9 mouse cellular contexts compared by ENCODE assay signal in genomic region chr8:108867482-108868258, GRCm38 (mm10).
DNase-seq lines count a peak whose midpoint lies in the region; ATAC-seq and TF ChIP-seq lines count a peak whose summit lies in the region.
"Had no signal": no experiment of that assay in that cellular context is flagged by ENCODE, and none has a peak within 500 bp of the region (broad histone marks: within the 10 kb centered on the region; RNA-seq: fewer than 3 reads in every experiment).

No protein-coding gene starts in this region.

- no peak overlapping the region for H3K9ac ChIP-seq in kidney, postnatal 0 days (ENCODE audit: low read depth, low read length)
- H3K9ac ChIP-seq in lung, postnatal 0 days (replicated peaks; ENCODE audit: low read depth): no peak overlapping the region
- no peak overlapping the region for H3K9ac ChIP-seq in forebrain, embryonic 13.5 days
- H3K9ac ChIP-seq: embryonic facial prominence, embryonic 12.5 days had no signal

- WGBS in kidney, postnatal 0 days: 65% methylated on average over 13 of the region's 13 CpGs
- WGBS in lung, postnatal 0 days: 57% methylated on average over 13 of the region's 13 CpGs
- 73% methylated on average over 13 of the region's 13 CpGs for WGBS in forebrain, embryonic 13.5 days

- H3K36me3 ChIP-seq in kidney, postnatal 0 days (ENCODE audit: insufficient read depth, low read length): no peaks in the 10 kb centered on the region
- no peaks in the 10 kb centered on the region for H3K36me3 ChIP-seq in lung, postnatal 0 days (ENCODE audit: insufficient read depth, low read length)
- H3K36me3 ChIP-seq in forebrain, embryonic 13.5 days (ENCODE audit: poor library complexity, severe bottlenecking): no peaks in the 10 kb centered on the region
- H3K36me3 ChIP-seq: embryonic facial prominence, embryonic 12.5 days had no signal

- no peak overlapping the region for H3K27ac ChIP-seq in kidney, postnatal 0 days
- H3K27ac ChIP-seq in lung, postnatal 0 days (ENCODE audit: low read length): peak overlapping the region; percentile 51
- H3K27ac ChIP-seq in forebrain, embryonic 13.5 days: no peak overlapping the region
- H3K27ac ChIP-seq: embryonic facial prominence, embryonic 12.5 days had no signal

- ATAC-seq in kidney, postnatal 0 days (replicated peaks; ENCODE audit: low FRiP score, low read depth): peak; percentile 31; the same call in 1 of the 2 replicates
- peak; percentile 84 for ATAC-seq in lung, postnatal 0 days
- no peak for ATAC-seq in forebrain, embryonic 13.5 days

- peaks cover 19% of the 10 kb centered on the region for H3K4me1 ChIP-seq in kidney, postnatal 0 days (replicated peaks; ENCODE audit: insufficient read depth, low read length)
- H3K4me1 ChIP-seq in lung, postnatal 0 days (ENCODE audit: insufficient read depth, low read depth, low read length): peaks cover 19% of the 10 kb centered on the region; the same call in 1 of the 2 replicates
- peaks cover 13% of the 10 kb centered on the region for H3K4me1 ChIP-seq in forebrain, embryonic 13.5 days

- TF ChIP-seq EP300 in lung, postnatal 0 days (IDR thresholded peaks at IDR 0.05): 0 out of 2 replicates have a peak, but pooled peaks have one; percentile 26

- no peaks in the 10 kb centered on the region for H3K9me3 ChIP-seq in kidney, postnatal 0 days (replicated peaks; ENCODE audit: low read length)
- H3K9me3 ChIP-seq in lung, postnatal 0 days (ENCODE audit: low read length): no peaks in the 10 kb centered on the region
- no peaks in the 10 kb centered on the region for H3K9me3 ChIP-seq in forebrain, embryonic 13.5 days (replicated peaks)
- H3K9me3 ChIP-seq: embryonic facial prominence, embryonic 12.5 days had no signal

- no peak overlapping the region for H3K4me2 ChIP-seq in kidney, postnatal 0 days (ENCODE audit: low read length)
- H3K4me2 ChIP-seq in lung, postnatal 0 days (replicated peaks; ENCODE audit: low read depth, low read length): no peak overlapping the region
- no peak overlapping the region for H3K4me2 ChIP-seq in forebrain, embryonic 13.5 days
- H3K4me2 ChIP-seq: embryonic facial prominence, embryonic 12.5 days had no signal

- H3K27me3 ChIP-seq in kidney, postnatal 0 days (ENCODE audit: insufficient read depth, low read length): no peaks in the 10 kb centered on the region
- H3K27me3 ChIP-seq in lung, postnatal 0 days (replicated peaks; ENCODE audit: insufficient read depth, low read length): no peaks in the 10 kb centered on the region
- no peaks in the 10 kb centered on the region for H3K27me3 ChIP-seq in forebrain, embryonic 13.5 days
- H3K27me3 ChIP-seq: embryonic facial prominence, embryonic 12.5 days had no signal

- DNase-seq in adrenal gland, adult 8-10 months: peak; percentile 26
- DNase-seq in adrenal gland, postnatal 25 days: no peak
- peak; percentile 52 for DNase-seq in adrenal gland, postnatal 14 days
- DNase-seq in kidney, postnatal 0 days (ENCODE audit: low spot score): peak; percentile 54
- peak; percentile 77 for DNase-seq in lung, postnatal 0 days (ENCODE audit: low spot score)
- DNase-seq in spleen, postnatal 14 days (ENCODE audit: low spot score in 2 of 2): no peak
- DNase-seq in right cerebral cortex, postnatal 10 days (ENCODE audit: low spot score in 2 of 2): no peak

- no peak overlapping the region for H3K4me3 ChIP-seq in kidney, postnatal 0 days (replicated peaks; ENCODE audit: low read depth, low read length)
- H3K4me3 ChIP-seq in lung, postnatal 0 days (ENCODE audit: low read depth, low read length): no peak overlapping the region
- no peak overlapping the region for H3K4me3 ChIP-seq in forebrain, embryonic 13.5 days
- H3K4me3 ChIP-seq: embryonic facial prominence, embryonic 12.5 days had no signal

- TF ChIP-seq CTCF in kidney, postnatal 0 days (IDR thresholded peaks at IDR 0.05; ENCODE audit: low read depth): no peak
- TF ChIP-seq CTCF in lung, postnatal 0 days (IDR thresholded peaks at IDR 0.05): no peak

Comparison
In these comparisons a context has a peak if more than half of its experiments do, and no peak if none do; other contexts are left out.
1. DNase-seq: peak in adrenal gland, adult 8-10 months (single experiment), adrenal gland, postnatal 14 days (single experiment), kidney, postnatal 0 days (single experiment) and lung, postnatal 0 days (single experiment); none in adrenal gland, postnatal 25 days (single experiment), spleen, postnatal 14 days (0 of 2) and right cerebral cortex, postnatal 10 days (0 of 2).